Mouse (Mus musculus) forebrain, embryonic 12.5 days (tissue): ENCODE data around the gene Nop56. TPM values are rescaled to one million over a fixed set of nuclear protein-coding genes. Genes with fewer than 3 reads are reported as not detected.

Experiments
- ATAC-seq: fragments of 200-750 bp; cut with Nextera tagmentation; 2 replicates; pipeline ENCODE4 v1.8.0; 2017; ENCODE audit warnings: moderate TSS enrichment; ENCODE audit not compliant: low FRiP score
- H3K27ac ChIP-seq: fragments of 300-500 bp; sonication (generic); 2 replicates; pipeline ENCODE4 v1.5.1; 2016; ENCODE audit warnings: mild to moderate bottlenecking
- H3K27me3 ChIP-seq: fragments of 300-500 bp; sonication (generic); 2 replicates; pipeline ENCODE4 v1.6.1; 2016; ENCODE audit warnings: mild to moderate bottlenecking
- H3K36me3 ChIP-seq: fragments of 300-500 bp; sonication (generic); replicated peaks from 2 replicates; pipeline ENCODE4 v1.6.1; 2016; ENCODE audit warnings: mild to moderate bottlenecking
- H3K4me1 ChIP-seq: fragments of 300-500 bp; sonication (generic); 2 replicates; pipeline ENCODE4 v1.6.1; 2016
- H3K4me2 ChIP-seq: fragments of 300-500 bp; sonication (generic); 2 replicates; pipeline ENCODE4 v1.6.1; 2016; ENCODE audit warnings: mild to moderate bottlenecking, moderate library complexity
- H3K4me3 ChIP-seq: fragments of 300-500 bp; sonication (generic); replicated peaks from 2 replicates; pipeline ENCODE4 v1.5.1; 2016; ENCODE audit warnings: mild to moderate bottlenecking
- H3K9ac ChIP-seq: fragments of 300-500 bp; sonication (generic); 2 replicates; pipeline ENCODE4 v1.6.1; 2016; ENCODE audit warnings: mild to moderate bottlenecking
- H3K9me3 ChIP-seq: fragments of 300-500 bp; sonication (generic); 2 replicates; pipeline ENCODE4 v1.6.1; 2016
- WGBS: fragments of 180-500 bp; shearing (Covaris S2); methylation state at CpG from one replicate; pipeline ENCODE4 v1.1.7; 2016; 5-methylcytosine and 5-hydroxymethylcytosine counted together
- polyA plus RNA-seq: library from polyadenylated mRNA; unstranded; fragments of >200 nt; fragmentation: Nextera tagmentation; extraction: Ambion mirVana; gene quantifications from 2 replicates; pipeline ENCODE4 v1.2.1, GENCODE M21; 2016

Nop56 gene
- polyA plus RNA-seq, 1 experiment from 2014 or later, result 374 TPM

- H3K4me2 ChIP-seq, result no peak overlapping the region
- no peak overlapping the region for H3K4me3 ChIP-seq
- no peak for ATAC-seq
- H3K9ac ChIP-seq, result peak overlapping the region; percentile 17; the same call in 1 of the 2 replicates
- no peak overlapping the region for H3K27ac ChIP-seq
- no peaks in the 10 kb centered on the region for H3K9me3 ChIP-seq
- no peaks in the 10 kb centered on the region; the same call in 1 of the 2 replicates for H3K36me3 ChIP-seq
- H3K27me3 ChIP-seq, result peaks cover 36% of the 10 kb centered on the region
- 92% methylated on average over 9 of the region's 9 CpGs for WGBS
- peaks cover 42% of the 10 kb centered on the region for H3K4me1 ChIP-seq
Measured at GRCm38 (mm10) chr2:130297580-130297979, 23.4 kb downstream of the Nop56 start.

- Histone ChIP-seq H3K27me3 (no peaks in the 10 kb centered on the region), H3K36me3 (peaks cover 31% of the 10 kb centered on the region), H3K9ac (no peak overlapping the region), H3K4me3 (no peak overlapping the region), H3K27ac (no peak overlapping the region), H3K4me2 (no peak overlapping the region), H3K9me3 (no peaks in the 10 kb centered on the region), H3K4me1 (peaks cover 5% of the 10 kb centered on the region; the same call in 1 of the 2 replicates)
- ATAC-seq, result no peak
- 49% methylated on average over 4 of the region's 4 CpGs for WGBS
Measured at GRCm38 (mm10) chr2:130303014-130303413, 28.8 kb downstream of the Nop56 start.

- Histone ChIP-seq H3K36me3 (no peaks in the 10 kb centered on the region), H3K27me3 (no peaks in the 10 kb centered on the region), H3K9me3 (no peaks in the 10 kb centered on the region), H3K4me1 (no peaks in the 10 kb centered on the region), H3K4me3 (no peak overlapping the region), H3K27ac (no peak overlapping the region), H3K9ac (no peak overlapping the region), H3K4me2 (no peak overlapping the region)
- WGBS, result 68% methylated on average over 1 of the region's 1 CpGs
- ATAC-seq, result no peak
Measured at GRCm38 (mm10) chr2:130327057-130327456, 52.8 kb downstream of the Nop56 start.

Other genes with a start within 250 kb of the Nop56 start
- 0.06 TPM in 2 replicates for gene Tgm6, start 162.0 kb upstream of the Nop56 start, polyA plus RNA-seq
- gene Snrpb, start 95.0 kb upstream of the Nop56 start, polyA plus RNA-seq, result 577 and 590 TPM in 2 replicates
- gene Tmc2, start 79.2 kb upstream of the Nop56 start, polyA plus RNA-seq, result not detected in 2 replicates
- gene Idh3b, start 10.1 kb downstream of the Nop56 start, polyA plus RNA-seq, result 130 TPM in 2 replicates
- gene Ebf4, start 20.7 kb downstream of the Nop56 start, polyA plus RNA-seq, result 2.7 and 2.9 TPM in 2 replicates
- gene Cpxm1, start 123.1 kb downstream of the Nop56 start, polyA plus RNA-seq, result 26.2 and 28.4 TPM in 2 replicates
- not detected in 2 replicates for gene Gm28372, start 130.8 kb downstream of the Nop56 start, polyA plus RNA-seq
- gene 1700020A23Rik, start 130.8 kb downstream of the Nop56 start, polyA plus RNA-seq, result not detected in 2 replicates
- gene Tmem239, start 132.0 kb downstream of the Nop56 start, polyA plus RNA-seq, result 0.15 TPM in 1 of 2 replicates, not detected in the other
- 133 and 137 TPM in 2 replicates for gene Vps16, start 149.9 kb downstream of the Nop56 start, polyA plus RNA-seq
- gene Pced1a, start 150.3 kb downstream of the Nop56 start, polyA plus RNA-seq, result 10.9 TPM in 2 replicates
- gene Ptpra, start 175.8 kb downstream of the Nop56 start, polyA plus RNA-seq, result 130 and 138 TPM in 2 replicates